Mouse (Mus musculus) thymus, adult 2 months (tissue): Measurements from ENCODE around the gene Nucb2.

Experiments
- CTCF ChIP-seq: fragments of 200-500 bp; IDR thresholded peaks from 2 replicates; pipeline ENCODE4 v1.5.1; 2012; ENCODE audit warnings: mild to moderate bottlenecking, control low read depth, low read length, moderate library complexity, borderline replicate concordance; ENCODE audit not compliant: control insufficient read depth, poor library complexity, insufficient read depth; ENCODE audit errors: extremely low read depth
- POLR2A ChIP-seq: fragments of 200-500 bp; IDR thresholded peaks from 2 replicates; pipeline ENCODE4 v1.6.1; 2012; ENCODE audit warnings: mild to moderate bottlenecking, low read length, control low read depth, moderate library complexity; ENCODE audit not compliant: control insufficient read depth, poor library complexity, insufficient read depth; ENCODE audit errors: extremely low read depth

DNA sequence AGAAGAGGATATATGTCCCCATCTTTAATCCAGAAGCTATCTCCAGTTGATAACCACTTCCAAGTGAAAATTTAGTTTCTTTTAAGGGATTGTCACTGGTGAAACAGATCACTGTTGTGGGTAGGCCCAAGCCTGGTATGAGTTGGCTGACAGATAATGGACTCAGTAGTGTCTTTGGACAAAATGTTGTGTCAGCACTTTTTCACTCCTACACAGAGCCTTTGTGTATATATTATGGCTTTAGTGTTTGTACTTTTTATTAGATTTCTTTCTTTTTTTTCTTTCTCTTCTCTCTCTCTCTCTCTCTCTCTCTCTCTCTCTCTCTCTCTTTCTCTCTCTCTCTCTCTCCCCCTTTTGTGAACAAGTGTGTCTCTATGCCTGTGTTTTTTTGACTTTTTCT lies 52.7 kb downstream of the Nucb2 start:
- TF ChIP-seq POLR2A, result no peak
- TF ChIP-seq CTCF, result no peak
